Mouse (Mus musculus) ES-Bruce4 (cell line): Measurements from ENCODE around the gene Mgarp. TPM values are rescaled to one million over a fixed set of nuclear protein-coding genes. Genes with fewer than 3 reads are reported as not detected.

Experiments
- H3K27ac ChIP-seq: 2 replicates; pipeline ENCODE4 v1.5.1; 2012; ENCODE audit warnings: low read length, inconsistent platforms; ENCODE audit not compliant: insufficient read depth
- H3K27me3 ChIP-seq: 2 replicates; pipeline ENCODE4 v1.6.1; 2012; ENCODE audit warnings: mild to moderate bottlenecking, low read length, inconsistent platforms; ENCODE audit not compliant: control insufficient read depth, poor library complexity, insufficient read depth, severe bottlenecking
- H3K36me3 ChIP-seq: 2 replicates; pipeline ENCODE4 v1.6.1; 2012; ENCODE audit warnings: inconsistent platforms, mild to moderate bottlenecking, low read length, moderate library complexity; ENCODE audit not compliant: control insufficient read depth, poor library complexity, insufficient read depth, severe bottlenecking
- H3K4me1 ChIP-seq: one replicate; pipeline ENCODE4 v1.8.1; 2011; ENCODE audit warnings: low read length; ENCODE audit not compliant: control insufficient read depth, insufficient read depth
- H3K4me3 ChIP-seq: 2 replicates; pipeline ENCODE4 v1.5.1; 2011; ENCODE audit warnings: low read depth, mild to moderate bottlenecking, low read length
- H3K9ac ChIP-seq: 2 replicates; pipeline ENCODE4 v1.6.1; 2012; ENCODE audit warnings: low read depth, mild to moderate bottlenecking, inconsistent platforms; ENCODE audit not compliant: poor library complexity, severe bottlenecking
- H3K9me3 ChIP-seq: replicated peaks from 2 replicates; pipeline ENCODE4 v1.6.1; 2012; ENCODE audit warnings: mild to moderate bottlenecking, low read length, inconsistent platforms; ENCODE audit not compliant: control insufficient read depth, poor library complexity, insufficient read depth, severe bottlenecking
- CTCF ChIP-seq: IDR thresholded peaks from one replicate; pipeline ENCODE4 v1.8.1; 2011; ENCODE audit warnings: low read depth, low read length
- EP300 ChIP-seq: IDR thresholded peaks from 2 replicates; pipeline ENCODE4 v1.6.1; 2011; ENCODE audit warnings: low read depth, low read length; ENCODE audit not compliant: insufficient read depth
- POLR2A ChIP-seq: IDR thresholded peaks from one replicate; pipeline ENCODE4 v1.8.1; 2011; ENCODE audit warnings: low read length; ENCODE audit not compliant: insufficient read depth
- polyA plus RNA-seq: library from polyadenylated mRNA; stranded (reverse); fragments of >200 nt; gene quantifications from 2 replicates; pipeline ENCODE4 v1.2.4, GENCODE M21; 2011; ENCODE audit warnings: low read depth; ENCODE audit not compliant: missing spikeins, insufficient read depth, insufficient read length

Mgarp gene
- polyA plus RNA-seq, 1 experiment = 9.8 TPM

DNA sequence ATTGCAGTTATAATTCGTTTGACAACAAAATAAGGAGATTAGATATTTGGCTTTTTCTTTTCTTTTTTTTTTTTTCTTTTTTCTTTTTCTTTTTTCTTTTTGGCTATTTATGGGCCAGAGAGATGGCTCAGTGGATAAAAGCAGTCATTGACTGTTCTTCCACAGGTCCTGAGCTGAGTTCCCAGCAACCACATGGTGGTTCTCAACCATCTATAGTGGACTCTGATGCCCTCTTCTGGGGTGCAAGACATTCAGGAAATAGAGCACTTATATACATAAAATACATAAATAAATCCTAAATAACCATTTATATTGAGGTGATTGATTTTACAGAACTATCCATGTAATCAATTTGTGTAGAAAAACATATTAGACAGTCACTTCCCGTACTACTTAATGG is 20.9 kb upstream of the Mgarp start:
- no peaks in the 10 kb centered on the region for H3K9me3 ChIP-seq
- TF ChIP-seq EP300 = no peak
- TF ChIP-seq CTCF = no peak
- TF ChIP-seq POLR2A = no peak
- peak overlapping the region; percentile 98 for H3K9ac ChIP-seq
- H3K27ac ChIP-seq = no peak overlapping the region
- peak overlapping the region; percentile 32; the same call in 1 of the 2 replicates for H3K4me3 ChIP-seq
- no peaks in the 10 kb centered on the region for H3K27me3 ChIP-seq
- peaks cover 14% of the 10 kb centered on the region for H3K36me3 ChIP-seq
- H3K4me1 ChIP-seq = no peaks in the 10 kb centered on the region

DNA sequence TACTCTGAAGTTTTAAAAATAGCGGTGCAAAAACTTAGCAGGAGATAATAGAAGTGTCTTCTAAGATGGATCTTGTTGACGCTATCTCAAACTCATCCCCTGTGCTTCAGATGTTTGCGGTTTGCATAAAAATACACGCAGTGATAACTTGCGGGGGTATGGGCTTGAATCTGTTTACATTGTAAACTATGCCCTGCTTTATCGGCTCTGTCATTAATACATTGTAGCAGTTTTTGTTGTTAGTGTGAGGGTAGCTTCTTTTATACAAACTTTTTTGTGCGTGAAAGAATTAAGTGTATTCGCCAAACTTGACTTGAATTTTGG is 20.6 kb upstream of the Mgarp start:
- TF ChIP-seq CTCF (no peak), POLR2A (no peak), EP300 (no peak)
- Histone ChIP-seq H3K27me3 (no peaks in the 10 kb centered on the region), H3K27ac (peak overlapping the region; percentile 75; the same call in 1 of the 2 replicates), H3K4me3 (peak overlapping the region; percentile 98), H3K9me3 (no peaks in the 10 kb centered on the region), H3K4me1 (no peaks in the 10 kb centered on the region), H3K36me3 (peaks cover 14% of the 10 kb centered on the region), H3K9ac (peak overlapping the region; percentile 98)

- peaks cover 11% of the 10 kb centered on the region for H3K36me3 ChIP-seq
- no peaks in the 10 kb centered on the region for H3K9me3 ChIP-seq
- H3K4me3 ChIP-seq = peak overlapping the region; percentile 98
- H3K4me1 ChIP-seq = no peaks in the 10 kb centered on the region
- no peak for TF ChIP-seq CTCF
- TF ChIP-seq EP300 = no peak
- TF ChIP-seq POLR2A = no peak
- peak overlapping the region; percentile 75 for H3K27ac ChIP-seq
- peak overlapping the region; percentile 98 for H3K9ac ChIP-seq
- no peaks in the 10 kb centered on the region for H3K27me3 ChIP-seq
These were observed 20.0 kb upstream of the Mgarp start for GRCm38 (mm10) chr3:51416364-51417134.

GRCm38 (mm10) chr3:51416073-51416363 is 19.5 kb upstream of the Mgarp start:
- H3K36me3 ChIP-seq = peaks cover 11% of the 10 kb centered on the region
- TF ChIP-seq EP300 = no peak
- TF ChIP-seq POLR2A = no peak
- no peak for TF ChIP-seq CTCF
- H3K4me3 ChIP-seq = peak overlapping the region; percentile 98
- no peaks in the 10 kb centered on the region for H3K9me3 ChIP-seq
- peak overlapping the region; percentile 98 for H3K9ac ChIP-seq
- no peaks in the 10 kb centered on the region for H3K27me3 ChIP-seq
- no peaks in the 10 kb centered on the region for H3K4me1 ChIP-seq
- peak overlapping the region; percentile 75 for H3K27ac ChIP-seq

GRCm38 (mm10) chr3:51415098-51416072 is 18.8 kb upstream of the Mgarp start, which contains the start of gene Naa15:
Naa15 (plus strand) TSS chr3:51415148.
- H3K9ac ChIP-seq = peak within 1 kb of the TSS; percentile 98
- peaks cover 11% of the 10 kb centered on the region for H3K36me3 ChIP-seq
- TF ChIP-seq CTCF = no peak
- TF ChIP-seq POLR2A = peak; percentile 50
- H3K9me3 ChIP-seq = no peaks in the 10 kb centered on the region
- H3K4me3 ChIP-seq = peak within 1 kb of the TSS; percentile 99
- H3K4me1 ChIP-seq = no peaks in the 10 kb centered on the region
- H3K27me3 ChIP-seq = no peaks in the 10 kb centered on the region
- peak within 1 kb of the TSS; percentile 75 for H3K27ac ChIP-seq
